Mouse (Mus musculus): ENCODE measurements around the gene Gpr37. TPM values are rescaled to one million over a fixed set of nuclear protein-coding genes. Genes with fewer than 3 reads are reported as not detected.

The Gpr37 gene
- total RNA-seq (2021), result under 1 TPM in 1 of 2 experiments, not detected in 1; 0.10 TPM
- long read RNA-seq, experiment 1, result 0 reads
- long read RNA-seq, experiment 2, full-length matches to known transcripts, result 2 of 2 reads
- long read RNA-seq, experiment 2, partial matches to known transcripts, result 0 of 2 reads
- long read RNA-seq, experiment 2, other reads (novel, unspliced or antisense), result 0 of 2 reads

- DNase-seq (ENCODE audit: low spot score in 2 of 2), result no peak
Measured at GRCm38 (mm10) chr6:25690629-25691028, at the start of gene Gpr37. Gene Gpr37 (minus strand): TSS chr6:25690729.

DNA sequence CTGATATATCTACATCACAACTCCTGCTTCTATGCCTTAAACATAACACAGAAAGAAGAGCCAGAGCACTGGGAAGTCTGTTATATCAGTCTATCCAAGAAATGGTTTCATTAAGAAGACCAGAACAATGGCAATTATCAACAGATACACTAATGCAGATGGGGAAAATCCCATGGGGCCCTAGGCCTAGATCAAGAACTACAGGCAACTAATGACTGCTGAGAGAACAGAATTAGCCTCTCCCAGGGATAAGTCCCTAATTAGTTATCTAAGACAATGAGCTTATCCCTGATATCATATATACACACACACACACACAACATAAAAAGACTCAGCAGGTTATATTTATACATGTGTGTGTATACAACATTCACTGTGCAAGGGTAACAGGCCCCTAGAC is 46.0 kb upstream of the Gpr37 start:
- DNase-seq (ENCODE audit: low spot score in 2 of 2), result no peak

GRCm38 (mm10) chr6:25726560-25726959 is 36.0 kb upstream of the Gpr37 start:
- DNase-seq (ENCODE audit: low spot score in 2 of 2), result no peak

DNA sequence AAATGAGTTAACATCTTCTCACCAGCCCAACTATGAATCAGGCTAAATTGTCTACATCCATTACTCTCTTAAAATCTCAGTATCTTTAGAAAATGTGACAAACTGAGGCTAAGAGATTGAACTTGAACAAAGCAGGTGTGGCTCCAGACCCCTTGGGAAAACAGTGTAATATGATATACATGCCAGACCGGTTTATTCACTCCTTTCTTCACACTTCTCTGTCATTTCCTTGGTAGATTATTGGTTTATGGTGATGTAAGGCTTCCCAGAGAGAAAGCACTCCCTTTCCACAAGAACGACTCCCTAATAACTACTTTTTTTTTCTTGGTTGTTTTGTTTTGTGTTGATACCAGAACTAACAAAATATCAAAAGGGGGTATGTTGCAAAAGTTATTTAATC is 20.1 kb upstream of the Gpr37 start:
- no peak for DNase-seq (ENCODE audit: low spot score in 2 of 2)

- peak in 1 of 2 experiments; percentile 24 for DNase-seq (ENCODE audit: low spot score in 2 of 2)
Measured at GRCm38 (mm10) chr6:25709250-25709895, 18.8 kb upstream of the Gpr37 start.

DNA sequence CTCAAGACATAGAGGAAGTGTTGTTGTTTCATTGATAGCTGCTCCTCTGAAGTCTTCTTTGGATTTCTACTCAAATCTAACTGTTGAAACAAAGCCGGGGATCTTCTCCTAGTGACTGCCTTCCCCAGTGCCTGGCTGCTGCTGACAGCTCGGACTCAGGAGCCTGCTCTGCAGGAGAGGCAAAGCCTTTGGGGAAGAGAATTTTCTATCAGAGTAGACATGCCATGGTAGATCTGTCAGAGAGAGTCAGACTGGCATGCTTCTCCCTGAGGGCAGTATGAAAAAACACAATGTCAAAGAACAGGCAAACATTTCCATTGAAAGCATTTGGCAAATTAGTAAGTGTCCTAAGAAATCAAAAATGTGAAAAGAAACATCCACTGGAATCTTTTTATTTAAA is 9.4 kb upstream of the Gpr37 start:
- no peak for DNase-seq (ENCODE audit: low spot score in 2 of 2)

GRCm38 (mm10) chr6:25690284-25690605 is 284 bp downstream of the Gpr37 start:
- peak; percentile 17 to 18 for DNase-seq (ENCODE audit: low spot score in 2 of 2)

- peak; percentile 22 to 35 for DNase-seq (ENCODE audit: low spot score in 2 of 2)
Measured at GRCm38 (mm10) chr6:25689520-25690283, 827 bp downstream of the Gpr37 start.

- peak; percentile 3 to 18 for DNase-seq (ENCODE audit: low spot score in 2 of 2)
Measured at GRCm38 (mm10) chr6:25688927-25689519, 1.5 kb downstream of the Gpr37 start.

GRCm38 (mm10) chr6:25686760-25687200 is 3.7 kb downstream of the Gpr37 start:
- no peak for DNase-seq (ENCODE audit: low spot score in 2 of 2)

GRCm38 (mm10) chr6:25684391-25684790 is 6.1 kb downstream of the Gpr37 start:
- no peak for DNase-seq (ENCODE audit: low spot score in 2 of 2)

DNA sequence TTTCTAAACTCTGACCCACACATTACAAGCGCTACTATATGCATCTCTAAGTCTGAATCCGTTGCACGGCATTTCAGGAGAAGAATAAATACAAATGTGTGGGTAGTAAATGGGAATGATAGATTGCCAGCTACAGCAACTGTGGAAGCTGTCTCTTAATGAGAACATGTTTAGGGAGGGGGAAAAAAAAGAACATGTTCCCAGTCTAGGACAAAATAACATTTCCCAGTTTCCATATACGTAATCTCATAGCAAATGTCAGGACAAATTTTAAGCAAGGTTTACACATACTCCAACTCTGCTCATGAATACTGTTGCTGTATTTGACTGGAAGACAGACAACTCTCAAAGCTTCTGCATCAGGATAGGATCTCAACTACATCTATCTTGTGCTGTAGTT is 15.4 kb downstream of the Gpr37 start:
- DNase-seq (ENCODE audit: low spot score in 2 of 2), result no peak

GRCm38 (mm10) chr6:25673801-25674200 is 16.7 kb downstream of the Gpr37 start:
- no peak for DNase-seq (ENCODE audit: low spot score in 2 of 2)

GRCm38 (mm10) chr6:25670150-25670549 is 20.4 kb downstream of the Gpr37 start:
- no peak for DNase-seq (ENCODE audit: low spot score in 2 of 2)

GRCm38 (mm10) chr6:25663942-25664341 is 26.6 kb downstream of the Gpr37 start:
- no peak for DNase-seq (ENCODE audit: low spot score in 2 of 2)

DNA sequence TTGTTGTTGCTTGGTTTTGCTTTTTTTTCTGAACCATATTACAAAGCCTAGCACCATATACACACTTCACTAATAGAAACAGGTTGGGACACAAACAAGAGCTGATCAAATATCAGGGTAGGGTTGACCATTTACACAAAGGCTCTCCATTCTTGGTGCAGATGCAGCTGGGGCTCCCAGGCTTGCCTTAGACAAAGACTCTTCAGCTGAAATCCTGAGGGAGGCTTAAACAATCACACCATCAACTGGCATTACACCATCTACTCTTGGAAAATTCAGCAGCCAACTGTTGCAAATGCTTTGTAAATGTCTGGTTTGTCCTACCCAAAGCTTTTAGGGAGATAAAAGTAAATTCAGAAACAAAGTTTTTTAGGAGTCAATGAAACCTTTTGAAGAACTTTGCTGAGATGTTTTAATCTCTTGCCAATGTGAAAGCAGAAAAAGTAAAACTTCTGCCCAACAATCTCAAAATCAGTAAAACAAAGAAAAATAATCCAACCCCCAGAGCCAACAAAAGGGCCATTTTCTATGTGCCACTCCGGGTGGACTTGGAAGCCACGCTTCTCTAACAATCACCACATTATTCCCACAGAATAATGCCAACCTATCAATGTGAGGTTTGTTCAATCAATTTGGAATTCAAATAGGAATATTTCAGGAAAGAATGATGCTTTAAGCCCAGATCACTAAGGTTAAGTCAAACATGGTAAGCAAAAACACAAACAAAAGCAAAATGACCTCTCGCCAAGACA is 30.4 kb downstream of the Gpr37 start:
- DNase-seq (ENCODE audit: low spot score in 2 of 2), result no peak

Other genes starting within 250 kb of the Gpr37 start
- 1 to 10 TPM; 6.1 to 6.4 TPM for gene Pot1a, start 118.5 kb upstream of the Gpr37 start, total RNA-seq (2021)